Mouse (Mus musculus) cerebellum, adult 11 months (tissue): ENCODE data around the gene Golm1.

Experiments
- DNase-seq: peaks from one replicate; pipeline ENCODE4 v3.0.0; 2022

Gene Golm1

DNA sequence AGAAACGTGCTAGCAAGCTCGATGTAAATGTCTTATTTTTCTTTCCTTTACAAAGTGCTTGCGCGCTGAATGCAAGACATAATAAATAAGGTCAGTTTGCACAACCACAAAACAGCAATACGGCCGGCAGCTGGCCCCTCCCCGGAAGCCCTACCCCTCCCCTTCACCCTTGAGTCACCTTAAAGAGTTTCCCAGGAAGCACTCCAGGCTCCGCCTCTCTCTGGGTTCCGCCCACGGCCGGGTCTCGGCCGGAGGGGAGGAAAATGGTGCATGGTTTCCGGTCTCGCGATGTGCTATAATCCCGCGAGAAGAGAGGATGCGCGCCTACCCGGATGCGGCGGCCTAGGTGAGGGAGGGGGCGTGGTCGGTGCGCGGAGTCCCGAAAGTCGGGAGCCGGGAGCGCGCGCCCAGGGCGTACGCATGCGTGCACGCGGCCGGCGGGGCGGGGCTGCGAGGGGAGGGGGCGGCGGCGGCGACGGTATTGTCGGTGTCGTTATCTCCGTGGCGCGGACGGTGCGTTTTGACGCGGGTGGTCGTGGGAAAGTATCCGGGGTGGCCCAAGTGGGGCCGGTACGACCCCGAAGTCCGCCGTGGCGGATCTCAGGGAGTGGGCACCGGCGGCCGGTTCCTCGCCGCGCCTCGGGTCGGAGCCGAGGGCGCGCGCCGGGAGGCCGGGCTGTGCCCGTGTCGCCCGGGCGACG lies 90.5 kb downstream of the Golm1 start, which contains the start of the genes Agtpbp1 and Naa35:
Agtpbp1 (minus strand) TSS at position 281 of the 701 bp plus-strand sequence.
Naa35 (plus strand) TSS at position 313 of the 701 bp plus-strand sequence.
- peak; percentile 99 for DNase-seq
